In the genomic region with DNA sequence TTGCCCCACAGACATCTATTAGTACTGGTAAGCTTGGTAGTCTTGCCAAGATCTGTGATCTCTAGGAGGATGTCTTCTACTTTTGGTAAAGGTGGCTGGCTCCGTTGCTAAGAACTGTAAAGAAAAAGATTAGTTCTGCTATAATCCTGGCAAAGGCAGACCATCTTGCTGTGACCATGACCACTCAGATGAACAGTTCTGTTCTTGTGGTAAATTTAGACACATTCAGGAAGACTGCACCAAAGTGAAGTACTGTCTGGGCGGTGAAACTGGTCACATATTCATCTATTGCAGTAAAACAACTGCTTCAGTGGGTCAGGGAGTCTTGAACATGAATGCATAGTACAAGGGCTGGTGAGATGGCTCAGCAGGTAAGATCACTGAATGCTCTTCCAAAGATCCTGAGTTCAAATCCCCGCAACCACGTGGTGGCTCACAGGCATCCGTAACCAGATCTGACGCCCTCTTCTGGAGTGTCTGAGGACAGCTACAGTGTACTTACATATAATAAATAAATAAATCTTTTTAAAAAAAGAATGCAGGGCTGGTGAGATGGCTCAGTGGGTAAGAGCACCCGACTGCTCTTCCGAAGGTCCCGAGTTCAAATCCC, we compare ENCODE assay signal across 18 mouse cellular contexts.
DNase-seq lines count a peak whose midpoint lies in the region; ATAC-seq and TF ChIP-seq lines count a peak whose summit lies in the region.
"Had no signal": no experiment of that assay in that cellular context is flagged by ENCODE, and none has a peak within 500 bp of the region (broad histone marks: within the 10 kb centered on the region; RNA-seq: fewer than 3 reads in every experiment).

No protein-coding gene starts in this region.

- no peak for ATAC-seq in heart, embryonic 12.5 days (ENCODE audit: insufficient number of reproducible peaks, low FRiP score)
- ATAC-seq in monocyte, adult 5-6 weeks (replicated peaks; ENCODE audit: insufficient number of reproducible peaks, low FRiP score, low TSS enrichment, poor library complexity, severe bottlenecking) = no peak
- ATAC-seq: midbrain, embryonic 15.5 days had no signal

- WGBS in heart, embryonic 12.5 days = 77% methylated on average over 9 of the region's 9 CpGs

- peaks cover 15% of the 10 kb centered on the region for H3K4me1 ChIP-seq in heart, embryonic 12.5 days (replicated peaks)

- no peaks in the 10 kb centered on the region for H3K27me3 ChIP-seq in heart, embryonic 12.5 days (replicated peaks)
- H3K27me3 ChIP-seq: hindbrain, embryonic 12.5 days; limb, embryonic 13.5 days had no signal

- TF ChIP-seq CTCF in layer of hippocampus, adult 2 months (conservative IDR thresholded peaks at IDR 0.05) = peak; percentile 17; the same call in 1 of the 2 replicates

- no peaks in the 10 kb centered on the region for H3K36me3 ChIP-seq in heart, embryonic 12.5 days
- H3K36me3 ChIP-seq: hindbrain, embryonic 12.5 days; limb, embryonic 13.5 days; midbrain, embryonic 15.5 days had no signal

- H3K9me3 ChIP-seq in heart, embryonic 12.5 days (replicated peaks) = no peaks in the 10 kb centered on the region
- H3K9me3 ChIP-seq: hindbrain, embryonic 12.5 days; limb, embryonic 13.5 days; midbrain, embryonic 15.5 days had no signal

- H3K27ac ChIP-seq in heart, embryonic 12.5 days (ENCODE audit: poor library complexity, severe bottlenecking) = no peak overlapping the region
- no peak overlapping the region for H3K27ac ChIP-seq in layer of hippocampus, adult 2 months
- H3K27ac ChIP-seq: hindbrain, embryonic 12.5 days; limb, embryonic 13.5 days; midbrain, embryonic 15.5 days had no signal

- H3K9ac ChIP-seq in heart, embryonic 12.5 days = 0 out of 2 replicates have a peak overlapping the region, but pooled peaks have one; percentile 45
- H3K9ac ChIP-seq: hindbrain, embryonic 12.5 days; midbrain, embryonic 15.5 days had no signal

- no peak overlapping the region for H3K4me2 ChIP-seq in heart, embryonic 12.5 days
- H3K4me2 ChIP-seq: hindbrain, embryonic 12.5 days; limb, embryonic 13.5 days; midbrain, embryonic 15.5 days had no signal

- DNase-seq in heart, adult 8-10 months (ENCODE audit: low spot score) = no peak
- no peak for DNase-seq in layer of hippocampus, adult 2 months (ENCODE audit: low spot score in 2 of 2)
- DNase-seq in layer of hippocampus, postnatal 25 days (ENCODE audit: extremely low spot score in 1 of 2, low spot score in 1 of 2) = no peak
- peak; percentile 34 for DNase-seq in thymus, postnatal 4 days
- DNase-seq in thymus, postnatal 36 days = no peak
- DNase-seq in B cell, adult 2 months = no peak
- DNase-seq: adrenal gland, postnatal 10 days; cerebellum, postnatal 25 days; embryo, embryonic 11 days; kidney, adult 2 months; layer of hippocampus, postnatal 36 days; lung, adult 18-20 months; right cerebral cortex, postnatal 4 days had no signal

- H3K4me3 ChIP-seq in heart, embryonic 12.5 days = no peak overlapping the region
- H3K4me3 ChIP-seq in layer of hippocampus, adult 2 months = no peak overlapping the region
- H3K4me3 ChIP-seq: hindbrain, embryonic 12.5 days; limb, embryonic 13.5 days; midbrain, embryonic 15.5 days had no signal
